Mouse (Mus musculus): ENCODE measurements around the gene Nfu1.
"Not testable (repeated sequence)": the region's sequence is repeated elsewhere in the genome, so short reads cannot be mapped to it uniquely, and the experiment has no call there.

Gene Nfu1

DNA sequence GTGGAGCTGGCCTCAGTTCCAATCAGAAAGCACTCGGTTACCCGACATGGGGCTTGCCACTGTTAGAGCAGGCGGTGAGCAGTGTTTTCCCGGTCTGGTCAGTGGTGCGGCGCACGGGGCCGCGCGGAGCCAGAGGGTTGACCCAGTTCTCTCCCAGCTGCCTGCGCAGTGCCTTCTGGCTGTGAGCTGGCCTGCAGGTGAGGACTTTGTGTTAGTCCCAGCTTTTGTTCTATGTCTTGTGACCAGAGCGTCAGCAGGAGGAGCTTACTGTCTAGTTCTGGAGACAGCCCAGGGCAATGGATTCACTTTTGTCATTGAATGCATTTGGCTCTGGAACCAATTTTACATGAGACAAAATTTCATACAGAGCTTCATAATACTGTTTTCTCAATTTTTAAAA is 12.8 kb downstream of the Nfu1 start:
- no peak for DNase-seq (ENCODE audit: low read depth, low spot score)

DNA sequence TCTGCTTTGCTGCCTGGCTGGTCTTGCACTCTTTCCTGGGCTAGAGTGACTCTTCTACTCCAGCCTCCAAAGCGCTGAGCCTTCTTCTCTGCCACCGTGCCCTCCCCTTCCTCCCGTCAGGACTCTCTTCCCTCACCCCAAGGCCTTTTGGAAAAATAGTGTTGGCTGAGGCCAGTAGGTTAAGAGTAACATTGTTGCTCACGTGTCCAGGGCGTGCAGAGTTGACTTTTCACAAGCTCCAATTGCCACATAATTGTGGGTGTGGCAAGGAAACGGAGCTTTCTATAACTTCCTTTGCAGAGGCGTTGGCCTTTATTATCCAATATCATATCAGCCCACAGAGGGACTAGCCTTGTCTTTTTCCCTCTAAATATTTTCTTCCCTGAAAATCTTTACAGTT is 17.9 kb downstream of the Nfu1 start:
- DNase-seq (ENCODE audit: low read depth, low spot score), result no peak

DNA sequence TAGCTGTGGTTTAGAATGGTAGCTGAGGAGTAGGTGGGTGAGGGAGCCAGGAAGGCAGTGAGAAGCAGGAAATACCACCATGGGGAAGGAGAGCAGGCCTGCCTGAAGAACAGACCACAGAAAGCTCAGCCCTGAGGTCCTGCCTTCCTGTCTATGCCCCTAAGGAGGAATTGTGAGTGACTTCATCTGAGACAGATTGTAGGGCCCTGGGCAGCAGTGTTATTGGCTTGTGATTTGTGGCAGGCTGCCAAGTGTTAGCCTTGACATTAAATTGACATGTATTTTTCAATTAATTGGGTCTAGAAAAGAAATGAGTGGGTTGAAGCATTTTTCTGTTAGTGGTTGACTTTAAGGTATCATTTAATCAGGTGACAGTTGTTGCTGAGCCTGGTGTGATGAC is 19.8 kb downstream of the Nfu1 start:
- DNase-seq (ENCODE audit: low read depth, low spot score), result no peak

DNA sequence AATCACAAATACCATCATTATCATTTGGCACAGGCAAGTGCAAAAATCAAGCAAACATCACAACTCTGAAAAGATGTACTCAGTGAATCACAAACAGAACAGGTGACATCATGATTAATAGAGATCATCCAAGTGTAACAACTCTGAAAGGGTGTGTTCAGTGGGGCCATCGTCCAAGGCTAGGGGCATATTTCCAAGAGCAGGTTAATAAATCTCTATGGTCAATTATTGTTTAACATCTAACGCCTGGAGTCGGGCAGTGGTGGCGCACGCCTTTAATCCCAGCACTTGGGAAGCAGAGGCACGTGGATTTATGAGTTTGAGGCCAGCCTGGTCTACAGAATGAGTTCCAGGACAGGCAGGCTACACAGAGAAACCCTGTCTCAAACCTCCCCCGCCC is 22.3 kb downstream of the Nfu1 start:
- DNase-seq (ENCODE audit: low read depth, low spot score), result not testable (repeated sequence)

DNA sequence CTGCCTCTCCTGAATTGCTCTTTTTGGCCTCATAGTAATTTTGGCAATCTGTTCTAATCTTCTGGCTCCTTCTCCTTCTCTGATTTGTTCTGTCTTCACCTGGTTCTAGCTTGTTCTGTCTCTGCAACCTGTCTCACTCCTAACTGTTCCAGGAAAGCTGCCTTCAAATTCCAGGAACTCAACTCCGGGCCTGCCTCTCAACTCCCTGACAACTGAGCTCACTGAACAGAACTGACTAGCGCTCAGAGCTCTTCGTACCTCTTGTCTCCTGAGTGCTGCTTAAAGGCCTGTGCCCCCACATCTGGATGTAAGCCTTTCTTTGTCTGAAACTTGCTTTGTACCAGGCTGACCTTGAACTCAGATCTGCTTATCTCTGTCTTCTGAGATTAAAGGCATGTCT is 23.4 kb downstream of the Nfu1 start:
- no peak for DNase-seq (ENCODE audit: low read depth, low spot score)

DNA sequence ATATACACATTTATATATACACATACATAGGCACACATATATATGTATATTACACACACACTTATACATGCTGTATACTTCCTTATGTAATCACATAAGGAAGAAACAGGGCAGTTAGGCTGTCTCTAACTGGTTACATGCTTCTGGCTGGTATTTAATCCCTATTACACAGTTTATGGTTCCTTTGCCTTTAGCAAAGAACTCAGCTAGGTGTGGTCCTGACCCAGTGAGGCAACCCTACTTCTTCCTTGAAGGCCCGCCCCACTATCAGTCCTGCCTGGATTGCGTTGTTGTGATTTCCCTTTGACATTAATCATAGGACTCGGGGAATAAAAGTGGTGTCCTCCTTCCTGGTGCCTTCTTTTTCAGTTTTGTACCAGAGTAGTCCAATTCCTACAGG is 25.4 kb downstream of the Nfu1 start:
- no peak for DNase-seq (ENCODE audit: low read depth, low spot score)

DNA sequence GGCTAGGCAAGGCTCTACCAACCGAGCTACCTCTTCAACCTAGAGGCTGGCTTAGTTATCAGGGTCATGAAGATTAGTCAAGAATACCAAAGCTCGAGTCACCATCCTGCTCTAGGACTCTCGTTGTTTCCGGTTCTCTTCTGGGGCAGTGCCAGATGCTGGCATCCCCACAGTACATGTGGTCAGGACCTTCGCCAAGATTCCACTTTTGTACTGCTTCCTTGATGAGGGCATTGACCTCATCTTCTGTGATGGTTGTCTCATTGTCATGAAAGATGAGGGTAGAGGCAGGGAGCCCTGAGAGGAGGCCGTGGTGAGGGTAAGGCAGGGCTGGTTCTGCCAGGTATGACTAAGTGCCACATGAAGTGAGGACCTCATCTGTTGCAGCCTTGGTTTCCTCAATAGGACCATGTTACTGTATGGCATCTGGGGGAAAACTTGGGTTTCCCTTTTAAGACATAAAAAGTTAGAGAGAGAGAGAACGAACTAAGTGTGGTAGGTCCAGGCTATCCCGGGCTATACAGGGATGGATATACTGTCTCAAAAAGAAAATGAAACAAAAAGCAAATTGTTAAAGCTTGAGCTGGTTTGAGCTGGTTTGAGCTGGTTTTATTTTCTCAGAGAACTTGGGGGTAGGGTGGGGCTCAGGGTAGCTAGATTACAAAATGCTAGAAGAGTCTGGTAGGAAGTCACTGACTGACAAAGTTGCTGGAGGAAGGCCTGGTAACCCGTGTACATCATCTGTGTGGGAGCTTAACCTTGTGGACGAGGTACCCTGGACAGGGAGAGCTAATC is 29.0 kb downstream of the Nfu1 start:
- DNase-seq (ENCODE audit: low read depth, low spot score), result peak; percentile 81

DNA sequence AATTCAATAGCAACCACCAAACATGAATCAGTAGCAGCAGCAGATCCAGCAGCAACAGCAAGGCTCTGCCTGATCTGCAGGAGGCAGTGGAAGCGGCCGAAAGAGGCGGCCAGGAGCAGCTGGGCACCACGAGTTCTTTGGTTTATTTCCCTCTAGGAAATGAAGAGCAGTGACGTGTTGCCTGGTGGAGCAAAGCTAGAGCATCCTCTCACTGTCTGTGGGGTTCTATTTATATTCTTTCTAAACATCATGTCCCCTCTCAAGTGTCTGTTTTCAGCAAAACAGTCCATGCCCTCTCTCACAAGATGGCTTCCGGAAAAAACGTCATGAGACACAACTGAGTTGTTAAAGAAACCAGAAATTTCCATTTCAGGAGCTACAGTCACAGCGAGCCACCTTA is 30.1 kb downstream of the Nfu1 start:
- peak; percentile 15 for DNase-seq (ENCODE audit: low read depth, low spot score)

DNA sequence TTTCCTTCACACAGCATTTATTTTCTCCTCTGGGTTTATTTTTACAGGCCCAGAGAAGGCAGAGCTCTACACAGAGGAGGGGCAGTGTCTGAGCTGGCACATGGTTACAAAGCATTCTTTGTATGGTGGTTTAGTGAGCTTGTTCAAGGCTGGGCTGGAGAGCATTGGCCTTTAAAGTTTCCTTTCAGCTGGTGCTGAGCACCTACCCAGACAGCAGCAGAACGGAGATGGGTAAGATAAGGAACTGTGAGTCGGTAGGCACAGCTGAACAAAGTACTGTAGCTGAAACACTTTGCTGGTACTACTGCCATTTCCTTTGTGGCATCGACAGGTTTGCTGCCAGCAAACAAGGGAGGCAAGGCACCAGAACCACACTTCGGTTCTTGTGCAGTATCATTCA is 31.9 kb downstream of the Nfu1 start:
- DNase-seq (ENCODE audit: low read depth, low spot score), result peak; percentile 85

DNA sequence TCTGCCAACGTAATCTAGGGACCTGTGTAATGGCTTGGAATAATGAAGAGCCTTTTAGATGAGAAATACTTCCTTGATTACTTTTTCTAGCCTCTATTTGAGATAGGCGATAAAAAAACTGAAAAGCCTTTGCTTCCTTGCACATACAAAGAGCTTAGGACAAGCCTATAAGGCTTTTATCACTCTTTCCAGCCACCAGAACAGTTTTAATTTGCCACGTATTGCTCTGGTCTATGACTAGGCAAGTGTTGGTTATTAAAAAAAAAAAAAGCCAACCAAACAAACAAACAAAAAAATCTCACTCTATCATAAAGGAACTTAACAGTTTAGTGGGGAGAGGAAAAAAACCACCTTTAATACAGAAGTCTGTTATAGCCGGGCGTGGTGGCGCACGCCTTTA is 32.4 kb downstream of the Nfu1 start:
- DNase-seq (ENCODE audit: low read depth, low spot score), result no peak

DNA sequence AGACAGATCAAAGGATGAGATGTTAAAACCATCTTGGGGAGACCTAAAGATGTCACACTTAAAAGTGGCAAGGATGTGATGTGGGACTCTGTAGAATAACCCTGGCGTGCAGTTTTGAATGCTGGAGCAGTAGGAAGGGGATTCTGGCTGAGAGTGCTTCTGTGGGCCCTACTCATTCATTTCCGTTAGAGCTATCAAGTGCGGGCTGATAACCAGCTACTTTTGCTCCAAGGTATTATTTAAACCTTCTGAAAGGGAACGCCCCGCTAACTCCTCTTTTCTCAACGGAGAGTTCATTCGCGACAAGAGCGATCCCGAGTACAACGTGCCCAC is 32.9 kb downstream of the Nfu1 start:
- DNase-seq (ENCODE audit: low read depth, low spot score), result no peak

DNA sequence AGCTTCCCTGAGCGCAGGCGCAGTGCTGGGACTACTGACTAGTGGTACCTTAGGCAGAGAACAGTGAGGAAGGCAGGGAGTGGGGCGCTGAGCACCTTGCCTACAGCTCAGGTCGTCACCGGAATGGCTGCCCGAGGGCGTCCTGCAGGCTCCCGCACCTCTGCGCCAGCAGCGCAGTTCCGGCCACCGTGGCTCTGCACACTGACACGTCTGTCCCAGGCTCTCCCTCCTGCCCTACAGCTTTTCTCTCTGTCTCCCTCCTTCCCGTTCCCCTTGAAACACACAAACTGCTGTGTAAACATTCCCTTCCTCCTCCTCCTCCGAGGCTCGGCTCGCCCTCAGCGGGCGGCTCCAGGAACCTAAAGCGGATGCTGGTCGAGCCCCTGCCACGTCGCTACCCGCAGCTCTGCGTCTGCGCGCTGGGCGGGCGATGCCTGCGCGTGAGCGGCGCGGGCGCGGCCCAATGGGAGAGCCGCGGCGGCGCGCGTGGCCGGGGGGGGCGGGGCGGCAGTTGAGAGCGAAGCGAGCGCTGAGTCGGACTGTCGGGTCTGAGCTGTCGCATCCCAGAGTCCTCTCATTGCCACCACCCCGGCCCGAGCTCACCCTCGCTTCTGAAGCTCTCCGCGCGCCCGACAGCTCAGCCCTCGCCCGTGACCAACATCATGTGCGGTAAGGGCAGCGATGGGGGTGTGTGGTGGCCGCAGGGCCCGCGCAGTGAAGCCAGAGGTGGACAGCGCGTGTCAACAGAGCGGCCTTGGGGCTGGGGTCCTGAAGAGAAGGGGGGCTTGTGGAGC is 33.5 kb downstream of the Nfu1 start, which contains the start of gene Gfpt1:
Gene Gfpt1 (plus strand): TSS at position 510 of the 794 bp plus-strand sequence.
- DNase-seq (ENCODE audit: low read depth, low spot score), result peak; percentile 96

DNA sequence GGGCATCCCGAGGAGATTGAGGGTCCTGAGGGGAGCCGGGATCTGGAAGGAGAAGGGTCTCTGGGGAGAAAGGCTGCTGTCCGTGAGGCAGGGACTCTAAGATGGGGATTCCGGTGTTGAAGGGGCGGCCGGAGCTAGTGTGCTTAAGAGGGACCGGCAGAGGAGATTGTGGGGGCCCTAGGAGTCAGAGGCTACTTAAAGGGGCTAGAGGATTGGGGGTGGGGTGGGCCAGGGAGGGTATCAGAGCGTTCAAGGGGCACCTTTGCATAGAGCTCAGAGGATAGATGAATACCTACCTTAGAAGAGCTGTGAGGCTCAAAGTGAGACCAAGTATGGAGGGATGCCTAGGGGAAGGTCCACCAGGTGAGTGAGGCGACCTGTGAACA is 34.1 kb downstream of the Nfu1 start:
- DNase-seq (ENCODE audit: low read depth, low spot score), result peak; percentile 17

DNA sequence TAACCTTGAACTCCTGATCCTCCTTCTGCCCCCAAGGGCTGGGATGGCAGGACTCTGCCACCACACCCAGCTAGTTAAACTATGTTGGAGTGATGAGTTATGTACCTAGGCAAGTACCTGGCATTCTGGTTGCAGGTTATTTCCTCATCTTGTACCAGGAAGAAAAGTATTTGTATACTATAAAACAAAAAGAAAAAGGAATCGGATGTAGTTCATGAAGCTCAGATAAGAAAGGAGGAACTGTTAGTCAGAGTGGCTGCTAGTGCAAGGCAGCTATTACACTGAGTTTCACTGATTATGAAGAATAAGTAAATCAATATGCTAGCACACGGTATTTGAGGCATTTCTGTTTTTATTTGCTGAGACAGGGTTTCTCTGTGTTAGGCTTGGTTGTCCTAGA is 35.9 kb downstream of the Nfu1 start:
- no peak for DNase-seq (ENCODE audit: low read depth, low spot score)

DNA sequence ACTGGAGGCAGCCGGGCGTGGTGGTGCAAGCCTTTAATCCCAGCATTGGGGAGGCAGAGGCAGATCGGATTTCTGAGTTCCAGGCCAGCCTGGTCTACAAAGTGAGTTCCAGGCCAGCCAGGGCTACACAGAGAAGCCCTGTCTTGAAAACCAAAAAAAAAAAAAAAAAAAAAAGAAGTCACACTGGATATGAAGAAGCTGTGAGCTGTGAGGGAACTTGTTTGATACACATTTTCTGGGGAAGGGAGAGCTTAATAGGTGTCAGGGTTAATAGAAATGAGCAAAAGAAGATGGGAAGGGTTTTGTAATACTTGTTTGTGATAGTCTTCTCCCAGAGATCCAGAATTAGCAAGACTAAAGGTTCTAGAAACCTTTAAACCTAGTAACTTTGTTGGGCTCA is 36.5 kb downstream of the Nfu1 start:
- DNase-seq (ENCODE audit: low read depth, low spot score), result no peak

DNA sequence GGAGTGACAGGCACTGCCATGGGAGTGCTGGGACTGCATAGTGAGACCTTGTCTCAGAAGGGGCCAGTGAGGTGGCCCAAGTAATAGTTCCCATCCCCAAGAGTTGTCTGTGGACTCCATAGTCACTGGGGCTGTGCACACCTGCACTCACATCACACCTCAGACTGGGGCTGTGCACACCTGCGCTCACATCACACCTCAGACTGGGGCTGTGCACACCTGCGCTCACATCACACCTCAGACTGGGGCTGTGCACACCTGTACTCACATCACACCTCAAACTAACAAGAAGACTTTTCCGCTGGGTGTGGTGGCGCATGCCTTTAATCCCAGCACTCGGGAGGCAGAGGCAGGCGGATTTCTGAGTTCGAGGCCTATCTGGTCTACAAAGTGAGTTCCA is 39.7 kb downstream of the Nfu1 start:
- DNase-seq (ENCODE audit: low read depth, low spot score), result not testable (repeated sequence)

DNA sequence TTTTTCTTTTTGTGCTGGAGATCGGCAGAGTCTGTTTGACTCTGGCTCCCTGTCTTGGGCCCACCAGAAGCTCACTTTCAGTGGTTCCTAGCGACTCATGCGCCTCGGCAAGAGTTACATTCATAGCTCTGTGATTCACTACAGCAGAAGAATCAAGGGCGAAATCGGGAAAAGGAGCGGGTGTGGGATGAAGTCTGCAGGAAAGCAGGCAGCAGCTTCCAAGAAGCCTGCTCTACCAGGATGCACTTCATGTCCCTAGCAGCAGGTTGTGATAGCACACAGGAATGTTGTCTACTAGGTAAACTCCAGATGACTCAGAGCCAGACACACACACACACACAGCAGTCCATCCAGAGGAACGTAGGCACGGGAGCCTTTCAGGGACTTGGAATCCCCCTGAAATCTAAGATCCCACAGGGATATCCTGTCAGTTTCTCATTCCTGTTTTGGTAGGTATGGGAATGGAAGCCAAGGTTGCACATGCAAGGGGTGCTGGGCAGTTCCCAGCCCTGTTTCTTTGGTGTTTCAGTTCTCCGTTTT is 42.9 kb downstream of the Nfu1 start:
- DNase-seq (ENCODE audit: low read depth, low spot score), result no peak

DNA sequence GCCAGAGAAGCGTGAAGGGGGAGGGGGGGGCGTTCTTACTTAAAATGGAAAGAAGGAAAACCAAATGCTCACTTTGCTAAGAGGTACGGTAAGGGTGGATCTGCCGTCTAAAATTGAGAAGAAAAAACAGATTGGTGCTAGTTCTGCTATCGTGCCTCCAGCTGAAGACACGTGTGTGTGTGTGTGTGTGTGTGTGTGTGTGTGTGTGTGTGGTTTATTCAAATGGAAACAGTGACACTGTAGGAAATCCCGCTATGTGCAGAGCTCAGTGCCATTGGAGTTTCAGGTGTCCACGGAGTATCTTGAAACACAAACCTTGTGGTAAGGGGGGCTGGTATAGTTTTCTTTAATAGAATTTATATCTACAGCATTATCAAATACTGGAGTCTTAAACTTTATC is 45.2 kb downstream of the Nfu1 start:
- DNase-seq (ENCODE audit: low read depth, low spot score), result no peak

DNA sequence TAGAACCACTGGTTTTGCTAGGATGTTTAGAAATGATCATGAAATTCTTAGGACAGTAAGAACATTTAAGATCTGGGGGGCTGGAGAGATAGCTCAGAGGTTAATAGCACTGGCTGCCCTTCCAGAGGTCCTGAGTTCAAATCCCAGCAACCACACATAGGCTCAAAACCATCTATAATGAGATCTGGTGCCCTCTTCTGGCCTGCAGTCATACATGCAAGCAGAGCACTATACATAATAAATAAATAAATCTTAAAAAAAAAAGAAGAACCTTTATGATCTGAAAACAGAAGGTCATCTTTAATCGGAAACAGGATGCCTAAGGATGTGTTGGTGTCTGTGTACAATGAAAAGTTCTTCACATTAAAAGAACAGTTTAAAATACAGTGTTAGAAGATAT is 50.7 kb downstream of the Nfu1 start:
- DNase-seq (ENCODE audit: low read depth, low spot score), result no peak

DNA sequence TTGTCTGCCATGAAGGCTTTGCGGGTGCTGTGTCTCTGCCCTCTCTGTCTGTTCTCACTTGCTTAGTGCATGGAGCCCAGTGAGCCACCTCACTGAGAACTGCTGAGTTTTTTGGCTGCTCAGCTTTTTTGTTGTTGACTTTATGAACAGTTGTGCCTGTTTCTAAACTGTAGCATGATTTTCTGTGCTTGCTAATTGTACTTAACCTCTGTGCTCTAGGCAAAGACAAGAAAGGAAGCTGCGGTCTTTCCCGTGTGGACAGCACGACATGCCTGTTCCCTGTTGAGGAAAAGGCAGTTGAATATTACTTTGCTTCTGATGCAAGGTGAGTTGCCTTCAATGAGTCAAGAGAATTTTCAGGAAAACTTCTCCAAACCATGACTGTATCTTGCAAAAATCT is 54.5 kb downstream of the Nfu1 start:
- DNase-seq (ENCODE audit: low read depth, low spot score), result no peak

DNA sequence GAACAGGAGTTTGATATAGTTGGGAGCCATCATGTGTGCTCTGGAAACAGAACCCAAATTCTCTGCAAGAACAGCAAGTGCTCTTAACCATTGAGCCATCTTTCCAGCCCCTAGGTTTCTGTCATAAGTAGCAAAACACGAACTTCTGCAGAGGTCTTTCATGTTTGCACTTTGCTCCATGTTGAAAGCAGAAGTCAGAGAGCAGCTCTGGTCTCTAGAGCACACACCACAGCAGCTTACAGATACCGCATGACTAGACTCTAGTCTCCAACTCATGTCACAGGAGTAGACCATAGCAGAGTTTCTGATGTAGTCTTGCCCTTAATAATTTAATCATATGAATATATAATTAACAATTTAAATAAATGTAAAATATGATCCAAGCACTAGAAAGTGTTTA is 59.2 kb downstream of the Nfu1 start:
- no peak for DNase-seq (ENCODE audit: low read depth, low spot score)

DNA sequence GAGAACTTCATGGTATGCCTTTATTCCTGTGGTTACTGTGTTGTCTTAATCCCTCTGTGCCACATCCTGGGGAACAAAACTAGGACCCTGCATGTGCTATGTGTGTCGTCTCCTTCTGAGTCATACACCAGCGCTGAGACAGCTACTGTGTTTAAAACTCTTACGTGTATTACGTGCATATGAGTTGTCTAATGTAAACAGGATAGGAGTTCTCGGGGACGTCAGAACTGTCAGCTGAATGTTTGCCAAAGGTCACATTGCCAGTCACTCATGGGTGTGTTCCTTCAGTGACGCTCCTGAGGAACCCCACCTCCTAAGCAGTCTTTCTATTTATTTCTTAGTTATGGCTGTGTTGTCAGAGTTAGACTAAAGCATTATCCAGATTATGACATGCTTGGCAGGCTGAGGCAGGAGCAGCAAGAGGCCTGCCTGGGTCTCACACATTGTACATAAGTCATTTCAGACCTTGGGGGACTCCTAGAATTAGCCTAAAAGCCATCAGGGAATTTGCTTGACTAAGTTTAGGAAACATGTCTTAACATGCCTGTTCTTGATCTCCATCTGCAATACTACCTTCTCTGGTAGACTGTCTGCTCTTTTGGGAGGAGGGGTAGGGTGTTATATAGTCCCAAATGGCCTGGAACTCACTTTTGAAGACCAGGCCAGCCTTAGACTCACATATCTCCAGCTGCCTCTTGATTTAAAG is 60.3 kb downstream of the Nfu1 start:
- DNase-seq (ENCODE audit: low read depth, low spot score), result no peak

Data from CD4-positive helper T cell, adult 2 months (primary cell).